Mouse (Mus musculus) adrenal gland, adult 8-10 months (tissue): ENCODE results near the gene Bcar1. TPM values are rescaled to one million over a fixed set of nuclear protein-coding genes. Genes with fewer than 3 reads are reported as not detected.
A peak's percentile ranks its signal among the peaks of the same experiment; 100 is the strongest.

ENCODE experiments used
- DNase-seq: peaks from one replicate; pipeline ENCODE4 v3.0.0; 2022
- total RNA-seq, 4 experiments: library from RNA; stranded (reverse); gene quantifications; 2 replicates each; pipeline ENCODE4 v1.2.4; 2022

Bcar1 gene
- total RNA-seq, 4 experiments from 2014 or later, result 86.1 to 150 (median 104) TPM

DNA sequence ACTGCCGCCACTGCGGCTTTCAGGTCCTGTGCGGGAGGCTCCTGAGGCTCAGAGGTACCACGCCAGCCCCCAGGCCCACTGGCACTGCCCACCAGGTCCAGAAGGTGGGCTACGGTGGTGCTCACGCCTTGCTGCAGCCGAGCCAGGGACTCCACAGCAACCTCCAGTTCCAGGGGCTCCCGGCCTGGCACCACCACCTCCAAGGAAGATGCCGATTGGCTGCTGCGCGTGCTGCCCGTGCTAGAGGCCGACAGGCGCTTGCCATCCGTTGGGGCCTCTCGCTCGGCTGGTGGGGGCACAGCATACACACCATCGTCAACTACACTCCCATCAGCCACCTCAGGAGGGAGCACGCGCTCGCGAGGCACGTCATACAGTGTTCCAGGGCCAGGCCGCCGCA, 29.8 kb downstream of the Bcar1 start:
- no peak for DNase-seq

DNA sequence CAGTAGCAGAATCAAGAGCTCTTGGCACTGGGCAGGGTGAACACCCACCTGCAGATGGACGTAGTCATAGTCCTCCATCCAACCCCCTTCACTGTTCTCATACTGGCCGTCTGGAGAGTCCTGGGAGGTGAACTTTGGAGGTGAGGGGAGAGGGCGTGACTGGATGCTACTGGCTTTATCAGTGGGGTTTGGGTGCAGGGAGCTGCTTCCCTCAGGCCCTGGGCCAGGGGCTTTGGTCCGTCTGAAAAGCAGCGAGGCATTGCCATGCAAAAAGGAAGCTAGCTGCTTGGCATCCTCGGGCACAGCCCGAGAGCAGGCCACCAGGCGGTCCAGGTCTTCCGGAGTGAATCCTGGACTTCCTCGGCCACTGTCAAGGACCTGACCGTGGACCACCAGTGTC, 30.3 kb downstream of the Bcar1 start:
- no peak for DNase-seq

DNA sequence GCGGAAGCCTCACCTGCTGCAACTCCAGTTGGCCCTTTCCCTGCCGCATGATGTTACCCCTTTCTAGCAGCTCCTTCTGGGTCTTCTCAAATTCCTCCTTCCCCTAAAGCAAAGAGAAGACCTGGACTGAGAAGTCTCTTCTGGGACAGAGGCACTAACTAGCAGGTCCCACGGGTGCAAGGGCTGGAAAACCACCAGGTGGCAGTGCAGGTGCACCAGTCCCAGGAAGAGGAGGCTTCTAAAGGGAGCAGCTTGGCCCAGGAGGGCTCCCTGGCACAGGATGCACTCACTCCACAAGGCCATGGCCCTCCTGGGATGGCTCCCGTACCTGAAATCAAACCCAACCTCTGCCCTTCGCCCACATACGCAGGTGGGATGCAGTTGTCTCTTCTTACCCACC, 31.0 kb downstream of the Bcar1 start:
- no peak for DNase-seq

DNA sequence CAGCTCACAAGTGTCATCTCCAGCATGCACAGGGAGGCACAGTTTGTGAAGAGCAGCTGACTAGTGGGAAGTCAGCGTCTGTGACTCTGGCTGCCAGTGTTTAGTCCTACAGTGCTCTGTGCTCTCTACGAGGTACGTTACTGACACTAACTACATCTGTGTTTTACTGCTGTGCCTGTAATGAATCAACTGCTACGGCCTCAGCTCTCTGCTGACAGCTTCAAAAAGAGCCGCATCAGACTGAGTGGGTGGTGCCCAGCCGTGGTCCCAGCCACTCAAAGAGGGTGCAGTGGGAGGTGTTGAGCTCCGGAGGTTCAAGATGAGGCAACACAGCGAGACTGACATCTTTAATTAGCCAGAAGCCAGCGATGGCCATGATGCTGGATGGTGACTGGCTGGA, 31.5 kb downstream of the Bcar1 start:
- DNase-seq, result no peak

DNA sequence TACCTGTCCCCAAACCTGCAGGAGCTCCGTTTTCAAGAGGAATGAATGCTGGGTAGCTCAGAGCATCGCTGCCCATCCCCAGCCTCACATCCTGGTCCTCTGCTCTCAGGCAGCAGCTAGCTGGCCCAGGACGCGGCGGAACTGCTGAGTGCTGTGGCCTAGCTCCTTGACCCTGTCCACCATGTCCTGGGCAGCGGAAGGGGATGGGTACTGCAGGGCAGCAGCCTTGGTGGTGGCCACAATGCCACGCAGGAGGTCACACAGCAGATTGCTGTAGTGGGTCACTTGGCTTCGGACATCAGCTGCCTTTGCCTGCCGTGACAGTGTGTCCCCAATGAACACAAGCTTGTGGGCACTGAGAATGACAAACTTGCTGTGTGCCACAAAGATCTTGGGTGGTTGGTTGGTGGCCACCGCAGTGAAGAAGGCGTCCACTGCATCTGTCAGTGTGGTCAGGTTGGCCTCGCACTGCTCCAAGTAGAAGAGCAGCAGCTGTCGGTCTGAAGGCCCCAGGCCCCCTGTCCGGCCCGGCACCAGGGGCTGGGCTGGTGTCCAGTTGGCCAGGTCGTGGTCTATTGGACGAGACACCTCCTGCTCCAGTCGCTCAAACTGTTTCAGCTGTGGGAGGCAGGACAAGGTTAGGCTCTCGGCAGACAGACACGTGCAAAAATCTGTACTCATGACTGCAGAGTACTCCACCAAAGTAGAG, 32.7 kb downstream of the Bcar1 start:
- DNase-seq, result no peak

DNA sequence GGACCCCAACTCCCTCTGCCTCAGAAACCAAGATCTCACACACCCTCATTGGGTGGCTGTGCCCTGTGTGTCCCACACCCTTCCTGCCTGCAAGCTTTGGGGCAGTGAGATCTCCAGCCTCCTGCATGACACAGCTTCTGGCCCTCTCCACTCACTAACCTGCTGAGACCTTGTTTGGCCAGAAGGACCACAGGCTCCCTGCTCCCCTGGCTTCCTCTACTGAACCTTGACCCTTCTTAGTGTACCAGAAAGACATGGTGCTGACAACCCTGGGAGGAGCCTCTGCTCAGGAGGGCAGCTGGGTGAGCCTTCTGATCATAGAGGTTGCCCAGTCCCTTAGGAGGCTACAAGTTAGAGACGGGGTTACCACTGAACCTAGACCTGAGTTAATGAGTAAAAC, 34.4 kb downstream of the Bcar1 start:
- DNase-seq, result no peak

DNA sequence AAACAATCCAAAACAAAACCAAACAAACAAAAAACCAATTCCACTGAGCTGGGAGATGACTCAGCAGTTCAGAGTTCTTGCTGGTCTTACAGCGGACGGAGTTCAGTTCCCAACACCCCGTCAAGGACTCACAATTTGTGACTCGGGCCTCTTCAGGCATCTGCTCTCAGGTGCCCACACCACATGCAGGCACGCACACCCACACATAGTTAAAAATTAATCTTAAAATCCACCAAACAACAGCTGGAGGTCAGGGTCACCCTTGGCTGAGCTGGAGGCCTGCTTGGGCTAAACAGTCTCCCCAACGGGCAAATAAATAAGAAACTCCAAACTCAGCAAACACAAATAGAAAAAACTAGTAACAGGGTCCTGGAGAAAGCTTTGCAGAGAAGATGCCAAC, 35.3 kb downstream of the Bcar1 start:
- DNase-seq, result no peak

DNA sequence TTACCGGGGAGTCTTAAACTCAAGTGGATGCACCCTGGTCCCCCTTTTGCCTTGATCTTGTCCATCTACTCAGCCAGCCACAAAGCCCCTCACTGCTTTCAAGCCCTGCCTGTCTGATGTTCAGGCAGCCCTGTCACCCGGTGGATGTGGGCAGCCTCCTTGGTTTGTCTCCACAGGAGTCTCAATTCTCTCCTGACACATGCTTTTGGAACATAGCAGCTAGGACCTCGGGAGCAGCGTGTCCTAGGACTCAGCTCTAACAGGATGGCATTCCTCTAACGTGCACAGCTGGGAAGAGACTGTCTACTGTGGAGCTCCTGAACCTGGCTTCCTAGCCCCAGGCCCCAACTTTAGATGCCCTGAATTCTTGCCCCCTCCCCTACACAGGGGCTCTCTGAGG, 37.9 kb downstream of the Bcar1 start:
- DNase-seq, result no peak

DNA sequence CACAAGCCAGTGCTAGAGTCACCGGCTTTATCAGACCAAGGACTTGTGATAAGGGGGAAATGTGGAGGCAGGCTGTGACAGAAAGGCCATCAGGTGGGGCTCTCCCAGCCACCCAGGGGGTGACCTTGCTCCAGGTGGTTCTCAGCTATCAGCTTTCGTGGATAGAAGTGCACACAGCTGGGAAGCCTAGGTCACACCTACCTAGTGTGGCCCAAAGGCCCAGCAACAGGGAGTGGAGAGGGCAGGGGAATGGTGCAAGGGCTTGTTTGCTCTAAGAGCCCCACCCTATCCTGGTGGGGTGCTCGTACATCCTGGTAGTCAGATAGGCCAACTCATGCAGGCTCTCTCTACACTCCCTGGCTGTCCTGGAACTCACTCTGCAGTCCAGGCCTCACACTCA, 38.4 kb downstream of the Bcar1 start:
- DNase-seq, result no peak

DNA sequence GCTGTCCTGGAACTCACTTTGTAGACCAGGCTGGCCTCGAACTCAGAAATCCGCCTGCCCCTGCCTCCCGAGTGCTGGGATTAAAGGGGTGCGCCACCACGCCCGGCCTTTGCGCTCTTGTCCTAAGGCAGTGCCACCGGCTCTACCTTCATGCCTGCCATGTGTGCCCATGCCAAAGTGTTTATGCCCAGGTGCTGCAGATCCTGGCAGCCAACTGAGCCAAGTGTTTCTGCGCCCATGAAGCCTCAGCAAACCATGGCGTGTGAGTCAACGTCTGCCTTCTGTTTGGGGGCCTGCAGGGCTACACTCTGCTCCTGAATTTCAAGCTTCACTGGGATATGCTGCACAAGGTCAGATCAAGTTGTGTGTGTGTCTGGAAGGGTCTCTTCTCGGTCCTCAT, 39.0 kb downstream of the Bcar1 start:
- DNase-seq, result no peak

DNA sequence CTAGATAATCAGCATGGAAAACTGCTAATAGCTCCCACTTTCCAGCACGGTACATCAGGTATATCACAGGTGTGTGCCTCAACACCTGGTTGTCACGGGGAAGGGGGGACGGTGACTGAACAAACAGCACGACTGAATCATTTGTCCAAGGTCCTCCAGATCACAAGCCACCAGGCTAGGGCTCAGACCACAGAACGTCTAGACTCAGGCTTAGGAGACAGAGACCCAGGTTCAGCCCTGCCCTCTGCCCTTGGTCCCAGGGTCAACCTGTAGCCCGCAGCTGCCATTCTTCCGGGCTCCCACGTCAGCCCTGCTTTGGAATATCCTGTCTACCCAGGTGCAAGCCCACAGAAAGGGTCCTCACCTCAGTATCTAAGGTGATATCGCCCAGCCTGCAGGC, 42.2 kb downstream of the Bcar1 start:
- no peak for DNase-seq

DNA sequence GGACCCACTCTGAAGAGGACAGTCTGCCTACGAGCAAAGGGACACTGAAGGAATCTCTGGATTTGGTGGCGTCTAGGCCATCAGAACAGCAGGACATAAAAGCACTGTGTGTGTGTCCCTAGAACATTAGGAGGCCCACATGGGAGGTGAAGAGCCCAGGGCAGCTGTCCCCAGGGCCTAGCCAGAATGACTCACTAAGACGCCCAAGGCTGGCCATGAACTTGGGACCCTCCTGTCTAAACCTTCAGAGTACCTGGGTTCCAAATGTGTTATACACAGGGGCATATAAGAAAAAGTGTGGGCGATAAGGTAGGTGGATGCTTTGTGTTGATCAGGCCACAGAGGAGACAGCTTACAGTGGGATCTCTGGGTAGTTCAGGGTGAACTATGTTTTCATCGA, 42.9 kb downstream of the Bcar1 start:
- no peak for DNase-seq

DNA sequence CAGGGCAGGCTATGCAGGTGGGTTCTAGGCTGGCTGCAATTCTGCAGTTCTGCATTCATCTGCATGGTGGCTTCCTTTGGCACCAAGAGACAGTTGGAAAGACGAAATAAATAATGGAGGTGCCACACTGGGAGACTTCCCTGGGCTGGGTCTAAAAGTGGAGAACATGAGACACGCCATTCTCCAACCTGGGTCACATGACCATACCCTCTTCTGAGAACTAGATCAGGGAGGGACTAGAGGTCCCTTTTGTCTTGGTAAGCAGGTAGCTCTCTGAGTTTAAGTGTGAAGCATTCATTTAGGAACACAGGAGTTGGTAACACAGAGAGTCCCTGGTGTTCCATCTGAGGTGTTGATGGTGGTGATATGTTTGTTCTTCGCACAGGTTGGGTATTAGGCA, 43.4 kb downstream of the Bcar1 start:
- no peak for DNase-seq

DNA sequence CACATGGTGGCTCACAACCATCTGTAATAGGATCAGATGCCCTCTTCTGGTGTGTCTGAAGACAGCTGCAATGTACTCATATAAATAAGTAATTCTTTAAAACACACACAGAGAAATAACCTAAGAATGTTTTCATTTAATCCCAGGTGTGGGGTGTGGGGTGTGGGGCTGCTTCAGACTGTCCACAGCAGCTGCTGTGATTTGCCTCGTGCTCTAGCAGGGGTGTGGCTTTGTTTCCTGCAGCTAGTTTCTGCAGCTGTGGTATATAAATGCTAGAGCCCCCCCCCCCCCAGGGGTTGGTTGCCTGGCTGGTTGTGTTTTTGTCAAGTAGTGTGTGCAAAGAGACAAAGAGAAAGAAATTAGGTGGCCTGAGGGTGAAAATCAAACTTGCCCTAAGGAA, 44.6 kb downstream of the Bcar1 start:
- no peak for DNase-seq

DNA sequence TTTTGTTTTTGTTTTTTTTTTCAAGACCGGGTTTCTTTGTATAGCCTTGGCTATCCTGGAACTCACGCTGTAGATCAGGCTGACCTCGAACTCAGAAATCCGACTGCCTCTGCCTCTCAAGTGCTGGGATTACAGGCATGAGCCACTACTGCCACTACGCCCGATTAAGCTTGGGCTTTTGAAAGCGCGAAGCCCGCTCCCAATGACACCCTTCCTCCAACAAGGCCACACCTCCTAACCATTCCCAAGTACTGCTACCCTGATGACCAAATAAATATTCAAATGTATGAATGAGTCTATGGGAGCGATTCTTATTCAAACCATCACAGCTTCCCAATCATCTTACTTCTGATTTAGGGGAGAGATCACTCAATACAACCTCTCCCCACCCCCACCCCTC, 46.0 kb downstream of the Bcar1 start:
- DNase-seq, result no peak

DNA sequence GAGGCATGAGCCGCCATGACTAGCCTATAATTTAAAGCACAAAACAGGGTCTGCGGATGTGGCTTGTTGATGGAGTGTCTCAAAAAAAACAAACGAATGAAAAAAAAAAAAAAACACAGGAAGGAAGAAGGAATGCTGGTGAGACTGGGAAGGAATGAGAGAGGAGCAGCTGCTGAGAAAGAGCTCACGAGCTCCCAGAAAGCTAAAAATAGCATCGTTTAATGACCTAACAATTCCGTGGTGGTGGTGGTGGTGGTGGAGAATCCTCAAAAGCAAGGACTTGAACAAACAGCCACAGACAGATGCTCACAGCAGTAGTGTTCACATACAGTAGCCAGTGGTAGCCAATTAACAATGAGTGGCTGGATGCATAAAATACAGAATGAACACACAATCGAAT, 48.2 kb downstream of the Bcar1 start:
- no peak for DNase-seq

DNA sequence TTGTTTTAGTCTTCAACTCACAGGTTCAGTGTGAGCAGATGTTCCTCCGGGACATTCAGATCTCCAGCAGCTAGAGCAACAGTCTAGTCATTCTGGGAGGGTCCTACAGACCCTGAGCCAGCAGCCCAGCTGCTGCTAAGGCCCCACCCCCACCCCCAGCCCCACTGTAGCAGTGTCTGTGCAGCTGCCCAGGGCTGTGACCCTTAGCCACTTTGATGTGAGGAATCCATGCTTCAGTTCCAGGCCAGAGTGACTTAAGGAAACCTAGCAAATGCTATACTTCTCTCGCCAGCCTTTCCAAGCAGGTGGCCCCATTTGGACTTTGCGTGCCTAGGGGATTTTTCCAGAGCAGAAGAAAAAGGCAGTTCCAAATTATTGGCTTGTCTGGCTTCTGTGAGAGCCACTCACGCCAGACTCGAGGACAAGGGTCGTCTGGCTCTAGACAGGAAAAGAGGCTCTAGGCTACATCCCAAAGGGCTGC, 50.3 kb downstream of the Bcar1 start:
- no peak for DNase-seq

DNA sequence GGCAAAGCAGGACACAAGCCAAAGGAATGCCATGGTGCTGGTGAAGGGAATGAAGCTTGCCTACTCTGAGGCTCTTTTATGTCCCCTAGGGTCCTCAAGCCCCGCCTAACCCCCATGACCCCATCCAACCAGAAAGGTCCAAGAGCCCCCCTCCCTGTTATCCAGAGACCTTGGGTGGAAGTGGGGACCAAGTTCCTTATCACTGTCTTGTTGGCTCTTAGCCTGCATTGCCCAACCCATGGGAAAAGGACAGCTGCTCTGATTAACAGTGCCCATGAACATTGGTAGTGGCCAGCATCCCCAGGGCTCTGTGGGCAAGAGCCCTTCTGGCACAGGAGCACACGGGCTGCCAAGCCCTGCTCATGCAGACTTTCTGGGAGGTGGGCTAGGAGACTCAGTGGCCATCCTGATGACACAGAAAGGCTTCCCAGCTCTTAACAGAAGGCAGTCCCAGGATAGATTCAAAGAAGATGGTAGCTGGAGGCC, 52.6 kb downstream of the Bcar1 start, which contains the start of gene Ctrb1:
TSS of gene Ctrb1 (minus strand) at position 51 of the 486 bp plus-strand sequence.
- no peak for DNase-seq

DNA sequence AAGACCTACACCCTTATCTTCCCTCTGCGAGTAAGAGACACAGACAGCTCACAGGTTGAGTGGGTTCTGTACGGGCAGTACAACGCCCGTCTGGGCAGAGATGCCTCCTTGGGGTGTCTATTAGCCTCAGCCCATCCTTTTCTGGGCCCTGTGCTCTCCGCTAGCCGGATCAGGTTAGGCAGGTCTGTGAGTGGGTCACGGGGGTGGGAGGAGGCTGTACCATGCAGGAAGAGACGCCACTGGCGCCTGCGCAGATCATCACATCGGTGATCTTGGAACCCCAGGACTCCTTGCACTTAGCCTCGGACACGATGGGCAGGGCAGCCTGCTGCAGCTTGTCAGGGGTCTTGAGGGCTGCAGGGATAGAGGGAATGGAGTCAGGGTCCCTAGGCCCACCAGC, 56.7 kb downstream of the Bcar1 start:
- DNase-seq, result no peak

DNA sequence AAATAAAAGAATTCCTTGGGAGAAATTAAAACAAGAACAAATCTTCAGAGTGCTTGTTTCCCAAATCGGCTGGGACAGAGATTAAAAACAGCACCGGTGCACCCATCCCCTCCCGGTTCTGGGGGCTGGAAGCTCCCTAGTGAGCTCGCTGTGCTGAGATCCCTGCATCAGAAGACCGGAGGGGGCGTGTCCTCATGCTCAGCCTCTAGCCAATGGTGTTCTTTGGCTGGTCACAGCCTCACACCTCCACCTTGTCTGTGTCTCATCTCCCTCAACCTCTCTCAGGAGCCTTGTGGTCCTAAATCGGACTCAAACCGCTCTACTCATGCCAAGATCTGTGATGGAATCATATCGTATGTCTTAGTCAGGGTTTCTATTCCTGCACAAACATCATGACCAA, 61.1 kb downstream of the Bcar1 start:
- DNase-seq, result no peak

DNA sequence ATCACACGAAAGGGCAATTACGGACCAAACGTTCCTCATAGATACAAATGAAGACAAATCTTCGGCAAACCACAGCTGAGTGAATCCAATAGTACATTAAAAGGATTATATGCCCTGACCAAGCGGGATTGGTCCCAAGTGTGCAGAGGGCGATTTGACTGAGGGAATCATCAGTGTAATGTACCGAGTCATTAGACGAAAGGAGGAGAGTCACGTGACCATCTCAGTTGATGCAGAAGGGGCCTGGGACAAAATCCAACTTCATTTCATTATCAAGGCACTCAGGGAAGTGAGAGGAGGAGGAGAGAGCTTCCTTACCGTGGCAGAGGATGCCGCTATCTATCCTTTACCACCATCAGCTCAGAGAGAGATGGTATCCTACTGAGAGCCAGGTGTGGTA, 62.5 kb downstream of the Bcar1 start:
- DNase-seq, result no peak

DNA sequence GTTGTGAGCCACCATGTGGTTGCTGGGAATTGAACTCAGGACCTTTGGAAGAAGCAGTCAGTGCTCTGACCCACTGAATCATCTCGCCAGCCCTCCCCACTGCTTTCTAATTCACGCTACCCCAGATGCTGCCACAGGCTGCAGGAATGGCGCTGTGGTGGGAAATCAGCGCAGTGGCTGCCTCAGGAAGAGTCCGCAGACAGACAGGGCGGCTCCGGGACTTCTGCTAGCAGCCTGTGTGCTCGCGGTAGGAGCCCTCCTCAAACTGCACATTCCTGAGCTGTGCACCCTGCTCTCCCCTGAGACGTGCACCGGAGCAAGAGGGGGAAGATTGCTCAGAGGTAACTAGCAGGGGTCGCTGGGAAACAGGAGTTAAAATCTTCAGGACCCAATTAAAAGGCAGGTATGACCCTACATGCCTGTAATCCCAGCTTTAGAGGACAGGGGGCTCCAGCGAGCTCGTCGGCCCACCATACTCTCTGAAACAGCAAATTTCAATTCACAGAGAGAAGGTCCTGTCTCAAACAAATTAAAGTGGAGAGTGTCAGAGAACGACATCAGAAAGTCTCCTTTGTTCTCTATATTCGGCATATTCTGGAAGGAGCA, 63.1 kb downstream of the Bcar1 start:
- no peak for DNase-seq

DNA sequence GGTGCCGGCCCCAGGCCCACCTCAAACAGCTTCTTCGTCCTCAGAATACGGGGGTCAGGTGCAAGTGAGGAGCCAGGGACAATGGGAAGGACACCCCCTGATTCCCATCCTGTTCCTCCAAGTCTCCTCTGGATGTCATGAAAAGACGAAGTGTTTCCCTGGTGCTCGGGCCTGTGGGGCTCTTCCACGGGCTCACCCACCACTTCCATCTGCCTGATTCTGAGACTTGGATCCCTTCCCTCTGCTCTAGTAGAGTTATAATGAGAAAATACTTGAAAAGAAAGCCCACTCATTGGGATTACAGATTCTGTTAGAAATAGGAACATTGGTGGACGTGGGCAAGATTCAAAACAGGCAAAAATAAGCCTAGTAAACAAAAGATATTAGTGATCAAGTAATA, 64.8 kb downstream of the Bcar1 start:
- DNase-seq, result no peak

DNA sequence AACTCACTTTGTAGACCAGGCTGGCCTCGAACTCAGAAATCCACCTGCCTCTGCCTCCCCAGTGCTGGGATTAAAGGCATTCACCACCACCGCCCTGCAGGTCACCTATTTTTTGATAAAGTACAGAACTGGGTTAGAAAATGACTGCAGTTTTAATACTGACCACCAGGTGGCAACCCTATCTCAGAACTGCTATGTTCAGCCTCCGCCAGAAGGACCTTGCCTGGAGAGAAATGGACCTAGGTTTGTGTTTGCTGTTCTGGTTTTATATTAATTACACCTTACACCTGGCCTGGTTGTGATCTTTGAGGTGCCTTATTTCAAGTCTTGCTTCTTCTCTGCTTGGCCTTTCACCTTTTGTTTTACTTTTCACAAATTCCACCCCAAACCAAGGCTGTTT, 65.5 kb downstream of the Bcar1 start:
- DNase-seq, result peak; percentile 26
